Mouse (Mus musculus): ENCODE data around the gene Cabin1. TPM values are rescaled to one million over a fixed set of nuclear protein-coding genes. Genes with fewer than 3 reads are reported as not detected.

The Cabin1 gene
- polyA plus RNA-seq, 3 experiments from 2014 or later: 24.8 to 27.1 (median 26.2) TPM

DNA sequence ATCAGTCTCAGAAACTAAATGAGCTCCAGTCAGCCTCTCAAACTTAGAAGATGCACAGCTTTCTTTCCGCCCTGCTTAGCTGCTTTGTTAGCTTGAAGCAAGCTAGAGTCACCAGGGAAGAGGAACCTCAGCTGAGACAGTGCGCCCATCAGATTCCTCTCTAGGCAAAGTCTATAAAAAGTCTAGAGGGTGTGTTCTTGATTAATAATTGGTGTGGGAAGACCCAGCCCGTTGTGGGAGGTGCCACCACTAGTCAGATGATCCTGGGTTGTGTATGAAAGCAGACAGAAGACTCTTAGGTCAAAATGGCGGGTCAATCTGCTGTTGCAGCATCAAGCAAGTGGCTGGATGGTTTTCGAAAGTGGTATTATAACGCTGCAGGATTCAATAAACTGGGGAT is 2.7 kb upstream of the Cabin1 start:
- ATAC-seq: no peak

GRCm38 (mm10) chr10:75764519-75765473 is 655 bp upstream of the Cabin1 start:
- peak; percentile 30 for ATAC-seq

DNA sequence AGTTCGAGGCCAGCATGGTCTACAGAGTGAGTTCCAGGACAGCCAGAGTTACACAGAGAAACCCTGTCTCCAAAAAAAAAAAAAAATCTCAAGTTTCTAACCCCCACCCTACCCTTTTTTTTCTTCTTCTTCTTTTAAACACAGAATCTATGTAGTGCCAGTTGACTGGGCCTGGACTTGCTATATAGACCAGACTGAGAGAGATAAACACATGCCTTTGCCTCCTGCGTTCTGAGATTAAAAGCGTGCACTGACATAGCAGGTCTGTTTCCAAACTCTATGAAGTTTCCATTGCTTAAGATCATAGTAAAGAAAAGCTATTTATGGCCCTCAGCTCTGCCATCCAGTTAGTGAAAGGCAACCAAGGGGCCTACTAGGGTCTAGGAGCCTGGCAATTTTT is 1.7 kb downstream of the Cabin1 start:
- ATAC-seq: no peak

DNA sequence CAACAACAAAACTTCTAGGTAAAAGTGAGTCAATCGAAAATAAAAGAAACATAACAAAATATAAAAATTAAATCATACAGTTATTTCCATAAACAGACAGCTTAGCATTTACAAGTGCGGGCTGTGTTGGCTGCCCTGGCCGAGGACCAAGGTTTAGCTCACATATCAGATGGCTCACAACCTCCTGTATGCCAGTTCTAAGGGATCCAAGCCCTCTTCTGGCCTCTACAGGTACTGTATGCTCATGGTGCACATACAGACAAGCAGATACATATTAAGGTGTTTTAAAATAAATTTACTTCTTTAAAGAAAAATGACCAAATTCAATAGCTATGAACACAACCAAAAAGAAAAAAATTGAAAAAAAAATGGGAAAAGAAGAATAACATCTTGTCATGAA is 3.8 kb downstream of the Cabin1 start:
- ATAC-seq: no peak

DNA sequence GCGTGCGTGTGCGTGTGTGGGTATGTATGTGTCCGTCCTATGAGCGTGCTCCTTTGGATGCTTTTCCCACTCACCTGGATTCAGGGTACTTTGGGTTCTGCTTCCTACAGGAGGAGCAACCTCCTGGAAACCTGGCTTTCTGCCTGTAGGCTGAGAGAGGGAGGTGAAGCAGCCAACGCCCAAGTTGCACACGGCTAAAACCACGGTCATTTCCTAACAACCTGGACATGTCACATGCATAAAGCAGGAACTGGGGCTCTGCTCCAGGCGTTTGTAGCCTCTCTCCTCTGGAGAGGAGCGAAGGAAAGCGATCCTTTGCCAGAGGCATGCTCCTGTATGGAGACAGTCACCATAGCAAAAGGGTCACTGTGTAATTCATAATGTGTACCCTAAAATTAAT is 7.4 kb downstream of the Cabin1 start:
- no peak for ATAC-seq

- ATAC-seq: peak; percentile 90
Observed at GRCm38 (mm10) chr10:75744017-75744416, 20.1 kb downstream of the Cabin1 start.

- ATAC-seq: no peak
Observed at GRCm38 (mm10) chr10:75743369-75743768, 20.8 kb downstream of the Cabin1 start.

- ATAC-seq: no peak
Observed at GRCm38 (mm10) chr10:75740866-75741265, 23.3 kb downstream of the Cabin1 start.

DNA sequence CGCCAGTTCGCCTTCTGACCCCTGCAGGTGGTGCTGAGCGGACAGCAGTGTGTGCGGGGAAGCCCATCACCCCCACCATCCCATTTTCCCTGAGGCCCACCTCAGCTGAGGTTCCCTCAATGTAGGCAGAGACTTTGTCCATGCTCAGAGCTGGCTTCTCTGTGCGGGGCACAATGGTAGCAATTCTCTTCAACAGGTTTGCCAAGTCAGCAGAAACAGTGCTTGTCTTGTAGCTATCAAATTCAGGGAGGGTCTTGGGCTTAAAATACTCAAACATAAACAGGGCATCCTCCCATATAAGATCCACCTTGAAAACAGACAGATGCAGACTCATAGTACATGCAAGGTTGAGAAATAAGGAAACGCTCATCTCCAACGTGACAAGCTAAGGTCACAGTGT is 38.7 kb downstream of the Cabin1 start:
- ATAC-seq: no peak

DNA sequence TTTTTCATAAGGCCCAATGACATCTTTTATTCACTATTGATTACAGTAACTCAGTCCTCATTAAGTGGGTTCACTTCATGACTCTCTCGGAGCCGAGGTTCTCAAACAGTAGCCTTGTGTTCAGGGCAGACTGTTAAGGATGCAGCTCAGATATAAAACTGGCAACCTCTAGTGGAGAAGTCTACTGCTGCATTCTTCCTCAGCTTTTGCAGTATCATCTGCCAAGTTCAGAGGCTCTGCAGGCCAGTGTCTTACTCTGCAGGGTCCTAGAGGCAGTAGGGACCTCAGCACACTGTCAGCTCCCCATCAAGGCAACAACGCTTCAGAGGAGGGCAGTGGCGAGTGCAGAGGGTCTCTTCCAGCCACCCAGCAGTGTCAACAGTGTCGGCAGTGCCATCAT is 43.9 kb downstream of the Cabin1 start:
- ATAC-seq: no peak

GRCm38 (mm10) chr10:75714795-75715194 is 49.3 kb downstream of the Cabin1 start:
- ATAC-seq: no peak

DNA sequence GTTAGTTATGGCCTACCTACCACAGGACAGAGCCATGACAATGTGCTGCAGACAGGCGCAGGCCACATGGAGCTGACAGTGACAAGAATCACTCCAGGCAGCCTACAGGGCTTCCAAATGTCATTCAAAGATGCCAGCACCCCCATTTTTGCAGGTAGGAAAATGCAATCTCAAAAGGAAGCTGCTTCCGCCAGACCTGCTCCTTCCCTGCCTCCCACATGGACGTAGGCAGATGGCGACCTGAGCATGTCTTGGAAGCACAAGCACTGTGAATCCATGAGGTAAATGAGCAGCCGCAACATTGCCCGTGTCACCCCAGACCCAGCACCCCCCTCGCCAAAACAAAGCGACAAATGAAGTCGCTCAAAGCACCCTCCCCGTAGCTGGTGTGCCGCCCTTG is 51.1 kb downstream of the Cabin1 start:
- no peak for ATAC-seq

GRCm38 (mm10) chr10:75710210-75710609 is 53.9 kb downstream of the Cabin1 start:
- no peak for ATAC-seq

DNA sequence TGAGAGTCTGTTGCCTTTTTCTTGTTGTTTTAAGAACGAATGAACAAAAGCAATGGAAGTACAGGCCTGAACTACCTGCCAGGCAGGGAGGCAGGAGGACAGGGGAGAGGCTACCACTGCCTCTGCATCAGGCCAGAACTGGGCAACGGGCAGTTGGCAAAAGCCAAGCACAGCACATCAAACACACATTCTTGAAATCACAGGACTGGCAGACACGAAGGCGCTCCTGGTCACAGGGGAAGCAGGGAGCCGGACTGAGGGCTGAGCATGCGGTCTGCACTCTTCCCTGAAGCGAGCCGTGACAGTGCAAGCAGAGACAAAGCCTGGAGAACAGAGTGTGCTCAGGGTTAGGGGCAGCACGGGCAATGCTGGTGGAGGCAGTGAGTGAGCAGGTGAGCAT is 54.9 kb downstream of the Cabin1 start:
- ATAC-seq: no peak

DNA sequence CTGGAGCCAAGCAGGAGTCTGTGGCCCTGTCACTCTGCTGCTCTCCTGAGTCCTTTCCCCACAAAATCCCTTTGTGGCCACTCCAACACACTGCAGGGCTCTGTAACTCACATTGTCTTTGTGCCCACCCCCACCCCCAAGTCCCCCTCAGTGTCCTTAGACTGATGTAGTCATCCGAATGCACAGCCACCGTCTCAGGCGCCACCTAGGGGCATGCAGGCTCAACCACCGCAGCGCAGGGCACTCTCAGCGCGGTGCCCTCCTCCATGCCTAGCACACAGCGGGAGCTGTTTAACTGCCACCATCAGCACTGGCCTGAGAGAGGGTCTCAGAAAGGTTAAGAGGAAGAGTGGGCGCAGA is 55.5 kb downstream of the Cabin1 start:
- ATAC-seq: no peak

DNA sequence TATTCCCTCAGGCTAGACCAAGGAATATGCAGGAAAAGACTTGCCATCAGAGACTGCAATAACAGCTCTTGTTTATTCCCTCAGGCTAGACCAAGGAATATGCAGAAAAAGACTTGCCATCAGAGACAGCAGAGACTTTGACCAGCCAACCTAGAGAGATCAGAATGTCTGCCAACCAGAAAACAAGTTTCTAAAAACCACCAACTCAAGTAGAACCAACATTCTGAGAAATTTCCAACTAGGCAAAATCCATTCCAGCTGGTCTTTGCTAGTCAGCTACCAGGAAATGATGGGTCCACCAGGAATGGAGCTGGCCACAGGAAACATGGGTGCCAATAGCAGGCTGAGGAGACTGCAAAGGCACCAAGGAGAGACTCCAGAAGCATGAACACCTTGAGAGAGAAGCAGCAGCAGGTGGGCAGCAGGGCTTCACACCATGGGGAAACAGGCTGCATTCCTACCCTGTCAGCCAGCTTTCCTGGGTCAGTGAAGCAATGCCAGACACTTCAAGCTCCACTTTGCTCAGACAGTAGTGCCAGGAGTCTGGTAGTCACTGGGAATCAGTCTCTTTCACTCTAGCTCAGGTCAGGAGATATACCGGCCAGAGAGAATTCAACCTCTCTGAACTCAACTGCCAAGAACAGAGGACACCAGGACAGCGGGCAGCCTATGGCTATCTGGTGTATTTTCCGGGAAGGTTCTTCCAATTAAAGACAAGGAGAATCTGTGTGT is 56.1 kb downstream of the Cabin1 start:
- ATAC-seq: no peak

DNA sequence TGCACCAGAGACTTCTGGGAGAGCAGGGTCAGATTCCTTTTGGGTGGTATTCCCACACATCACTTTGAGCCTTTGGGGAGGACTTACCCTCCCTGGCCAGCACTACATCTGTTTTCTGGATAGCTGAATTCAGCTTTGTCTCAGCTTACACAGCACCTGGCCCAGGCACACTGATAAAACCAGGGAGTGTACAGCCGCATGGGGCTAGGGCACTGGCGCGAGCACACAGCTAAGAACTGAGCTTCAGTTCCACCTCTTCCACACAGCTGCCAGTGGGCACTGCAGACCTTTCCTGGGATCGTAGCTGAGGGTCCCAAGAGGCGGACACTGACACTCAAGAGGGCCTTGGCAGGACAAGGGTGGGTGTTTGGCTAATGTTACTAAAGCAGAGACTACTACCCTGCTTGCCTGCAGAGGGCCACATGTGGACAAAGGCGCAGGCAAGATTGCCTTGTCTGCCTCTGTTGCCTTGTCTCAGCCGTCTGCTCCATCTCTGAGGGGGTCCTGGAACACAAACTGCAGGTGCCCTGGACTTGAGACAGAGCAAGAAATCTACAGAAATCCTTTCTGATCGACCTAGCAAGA is 57.4 kb downstream of the Cabin1 start:
- no peak for ATAC-seq

GRCm38 (mm10) chr10:75705681-75706400 is 58.3 kb downstream of the Cabin1 start:
- ATAC-seq: no peak

DNA sequence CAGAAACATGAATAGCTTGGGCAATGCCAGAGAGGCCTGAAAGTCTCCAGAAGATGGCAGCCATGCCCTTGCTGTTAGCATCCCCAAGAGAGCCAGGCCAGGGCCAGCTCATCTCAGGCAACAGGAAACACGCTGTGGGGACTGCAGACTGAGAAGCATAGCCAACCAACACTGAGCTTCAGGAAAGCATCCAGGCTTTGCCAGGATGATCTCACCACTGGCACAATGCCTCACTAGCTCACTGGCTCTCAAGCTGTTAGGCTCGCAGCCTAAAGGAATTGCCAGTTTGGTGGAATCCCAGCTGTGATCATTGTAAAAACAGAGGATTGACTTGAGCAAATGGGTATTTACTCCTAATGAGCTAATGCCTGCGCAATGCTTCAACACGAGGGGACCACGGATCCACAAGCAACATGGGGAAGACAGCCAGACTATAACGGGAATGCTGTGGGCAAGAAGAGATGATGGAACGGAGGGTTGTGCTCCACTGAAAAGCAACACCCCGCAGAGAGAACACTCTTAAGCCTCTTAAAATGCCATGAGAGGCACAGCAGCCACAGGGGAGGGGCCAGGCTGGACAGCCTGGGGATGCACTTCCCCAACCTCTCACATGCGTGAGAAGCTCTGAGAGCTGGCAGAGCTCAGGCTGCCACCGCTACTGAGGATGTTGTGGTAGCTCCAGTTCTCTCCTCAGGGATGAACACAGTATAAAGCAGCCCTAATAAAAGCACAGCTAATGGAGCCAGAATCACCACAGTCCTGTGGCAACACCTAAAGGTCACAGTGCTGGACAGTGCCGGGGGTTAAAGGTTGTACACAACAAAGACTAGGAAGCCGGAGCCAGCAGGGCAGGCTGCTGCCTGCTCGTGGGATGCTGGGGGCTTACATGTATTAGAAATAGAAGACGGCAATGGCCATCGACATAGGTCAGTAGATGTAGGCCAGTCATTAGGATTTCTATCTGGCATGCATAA is 59.6 kb downstream of the Cabin1 start:
- no peak for ATAC-seq

DNA sequence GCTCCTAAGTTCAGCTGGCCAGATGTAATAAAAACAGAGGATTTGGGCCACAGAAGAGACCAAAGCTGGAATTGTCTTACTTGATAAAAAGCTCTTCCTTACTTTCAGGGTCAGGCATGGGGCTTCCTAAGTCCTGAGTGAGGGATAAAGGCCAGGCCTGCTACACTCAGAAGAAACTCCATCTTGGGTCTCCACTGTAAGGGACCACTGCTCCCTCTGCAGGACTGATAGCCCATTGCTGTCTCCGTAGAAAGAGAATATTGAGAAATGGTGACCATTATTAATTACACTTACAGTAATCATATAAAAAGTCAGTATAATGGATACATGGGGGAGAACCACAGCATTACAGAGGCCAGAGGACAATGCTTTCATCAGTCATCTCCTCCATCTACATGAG is 60.6 kb downstream of the Cabin1 start:
- no peak for ATAC-seq

DNA sequence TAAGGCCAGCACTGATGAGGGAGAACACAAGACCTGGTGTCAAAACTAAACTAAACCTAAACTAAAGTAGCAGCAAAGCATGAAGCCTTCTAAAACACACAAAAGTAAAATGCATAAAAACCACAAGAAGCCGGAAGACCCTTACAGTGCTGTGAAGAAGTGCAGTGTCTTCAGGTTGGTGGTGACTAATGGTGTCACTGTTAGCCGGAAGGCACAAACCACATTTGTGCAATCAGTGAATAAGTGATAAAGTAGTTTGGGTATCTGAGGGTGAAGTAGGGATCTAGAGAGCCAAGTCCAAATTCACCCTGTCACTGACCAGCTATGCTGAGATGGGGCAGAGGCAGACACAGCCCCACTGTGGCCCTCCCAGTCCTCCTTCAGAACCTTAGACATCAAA is 61.6 kb downstream of the Cabin1 start:
- ATAC-seq: no peak

- ATAC-seq: no peak
Observed at GRCm38 (mm10) chr10:75701280-75701679, 62.9 kb downstream of the Cabin1 start.

All from inflammation-experienced regulatory T-cells, adult 6 months (primary cell).